Mouse (Mus musculus) thymus, adult 18-20 months (tissue): ENCODE measurements around the gene Gm20547.
"Not testable (repeated sequence)": the region's sequence is repeated elsewhere in the genome, so short reads cannot be mapped to it uniquely, and the experiment has no call there.

Source experiments
- DNase-seq, 2 experiments: peaks; one replicate each; pipeline ENCODE4 v3.0.0; 2022; ENCODE audit warnings: mixed read lengths in 2 of 2

The Gm20547 gene

DNA sequence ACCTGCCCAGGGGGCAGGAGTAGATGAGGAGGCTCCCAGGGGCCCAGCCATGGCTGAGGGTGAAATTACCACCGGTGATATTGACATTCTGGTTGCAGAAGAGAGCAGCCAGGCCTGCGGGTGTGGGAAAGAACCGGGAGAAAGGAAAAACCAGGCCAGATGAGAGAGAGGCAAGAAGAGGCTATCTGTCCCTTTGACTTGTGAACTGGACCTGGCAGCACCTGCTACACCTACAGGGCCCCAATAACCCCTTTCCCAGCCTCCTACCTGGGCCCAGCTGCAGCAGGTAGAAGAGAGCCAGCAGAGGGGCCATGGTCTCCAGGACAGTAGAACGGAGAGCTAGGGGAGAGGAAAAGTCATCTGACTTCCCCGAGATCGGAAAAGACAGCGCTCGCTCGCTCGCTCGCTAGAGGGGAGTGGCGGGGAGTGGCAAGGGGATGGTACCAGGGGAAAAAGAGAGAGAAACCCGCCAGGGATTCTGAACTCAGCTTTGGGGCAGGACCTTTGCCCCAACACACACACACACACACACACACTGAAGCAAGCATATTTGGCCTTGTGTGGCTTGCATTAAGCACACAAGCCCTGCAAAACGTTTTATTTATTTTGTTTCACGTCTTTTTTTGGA, at the start of gene Gm20547:
TSS of gene Gm20547 (minus strand) at position 360 of the 628 bp plus-strand sequence.
- no peak for DNase-seq

GRCm38 (mm10) chr17:34931061-34931734, 49.4 kb upstream of the Gm20547 start, which contains the start of gene Neu1:
Gene Neu1, plus strand, starts transcription at chr17:34931253.
- DNase-seq: peak; percentile 93 to 96

GRCm38 (mm10) chr17:34928841-34929240, 47.0 kb upstream of the Gm20547 start:
- no peak for DNase-seq

DNA sequence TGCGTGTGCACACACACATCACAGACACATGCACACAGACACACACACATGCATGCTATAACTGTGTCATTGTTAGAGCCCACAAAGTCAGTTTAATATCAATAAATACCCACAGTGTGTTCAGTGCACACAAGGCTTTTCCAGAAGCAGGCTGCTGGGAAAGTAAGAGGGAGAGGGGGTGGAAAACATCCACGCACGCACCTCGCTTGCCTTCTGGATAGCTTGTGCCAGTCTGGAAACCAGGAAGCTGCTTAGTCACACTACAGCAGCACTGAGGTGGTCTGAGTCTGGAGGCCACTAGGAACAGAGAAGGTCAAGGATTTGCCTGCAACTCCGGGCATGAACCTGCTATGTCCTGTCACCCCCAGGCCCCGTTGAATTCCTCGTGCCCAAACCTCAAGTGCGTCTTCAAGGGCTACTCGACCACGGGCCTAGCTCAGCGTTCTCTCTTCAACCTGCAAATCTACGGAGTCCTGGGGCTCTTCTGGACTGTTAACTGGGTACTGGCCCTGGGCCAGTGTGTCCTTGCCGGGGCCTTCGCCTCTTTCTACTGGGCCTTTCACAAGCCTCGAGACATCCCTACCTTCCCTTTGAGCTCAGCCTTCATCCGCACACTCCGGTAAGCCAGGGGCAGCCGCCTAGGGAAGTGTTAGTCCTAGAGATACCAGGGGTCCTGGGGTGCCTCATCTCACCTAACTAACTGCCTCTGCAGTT, 45.6 kb upstream of the Gm20547 start:
- DNase-seq: no peak

- DNase-seq: no peak
These were observed 42.4 kb upstream of the Gm20547 start for GRCm38 (mm10) chr17:34924258-34924657.

DNA sequence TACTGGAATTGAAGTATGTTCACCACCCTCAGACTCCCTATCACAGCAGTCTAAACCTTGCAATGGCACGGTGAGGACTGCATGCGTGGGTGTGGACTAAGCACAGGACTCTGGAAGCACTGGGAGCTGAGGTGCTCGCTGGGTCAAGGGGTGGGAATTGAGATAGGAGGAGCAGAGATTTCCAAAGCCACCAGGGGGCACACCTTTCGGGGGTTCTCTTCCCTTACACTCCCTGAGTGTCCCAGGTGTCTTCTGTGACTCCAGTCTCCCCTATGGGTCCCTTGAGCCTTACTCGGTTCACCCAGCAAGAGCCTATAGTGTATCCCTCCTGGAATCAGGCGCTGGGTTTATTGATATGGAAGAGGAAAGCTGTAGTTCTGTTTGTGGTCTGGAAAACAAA, 41.1 kb upstream of the Gm20547 start:
- no peak for DNase-seq

- no peak for DNase-seq
These were observed 35.3 kb upstream of the Gm20547 start for GRCm38 (mm10) chr17:34917188-34917587.

DNA sequence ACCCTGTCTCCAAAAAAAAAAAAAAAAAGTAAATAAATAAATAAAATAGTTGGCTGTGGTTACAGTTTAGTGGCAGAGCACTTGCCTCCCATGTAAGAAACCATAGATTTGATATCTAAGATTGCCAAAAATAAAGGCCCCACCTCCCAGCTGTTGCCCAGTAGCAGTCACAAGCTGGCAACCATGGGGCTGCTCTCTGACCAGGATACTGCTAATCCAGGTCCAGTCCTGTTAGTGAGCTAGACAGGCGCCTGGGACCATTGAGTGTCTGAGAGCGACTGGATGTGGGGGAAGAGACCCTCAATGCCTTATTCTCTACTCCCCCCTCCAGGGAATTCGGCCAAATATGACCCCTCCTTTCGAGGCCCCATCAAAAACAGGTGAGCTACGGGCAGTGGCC, 34.5 kb upstream of the Gm20547 start:
- no peak for DNase-seq

DNA sequence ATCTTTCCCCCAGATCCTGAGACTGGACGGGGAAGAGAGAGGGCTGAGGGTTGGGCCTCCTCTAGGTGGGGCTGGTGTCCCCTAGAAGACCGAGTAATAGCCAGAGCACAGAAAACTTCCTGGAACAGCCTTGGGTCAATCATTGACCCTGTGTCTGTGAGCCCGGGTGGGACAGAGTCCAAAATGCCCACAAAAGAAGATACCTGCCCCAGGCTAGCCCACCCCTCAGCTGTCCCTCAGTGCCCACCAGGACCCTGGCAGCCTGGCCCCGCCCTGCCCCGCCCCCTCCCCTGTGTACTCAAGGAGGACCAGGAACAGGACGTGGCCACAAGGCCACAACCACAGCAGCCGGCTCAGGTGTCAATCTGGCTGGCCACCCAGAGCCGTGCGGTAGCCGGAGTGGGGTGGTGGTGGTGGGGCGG, 33.6 kb upstream of the Gm20547 start:
- no peak for DNase-seq

GRCm38 (mm10) chr17:34913930-34914665, 32.3 kb upstream of the Gm20547 start, which contains the start of gene Slc44a4:
Gene Slc44a4, plus strand, starts transcription at chr17:34914466.
- DNase-seq: no peak

DNA sequence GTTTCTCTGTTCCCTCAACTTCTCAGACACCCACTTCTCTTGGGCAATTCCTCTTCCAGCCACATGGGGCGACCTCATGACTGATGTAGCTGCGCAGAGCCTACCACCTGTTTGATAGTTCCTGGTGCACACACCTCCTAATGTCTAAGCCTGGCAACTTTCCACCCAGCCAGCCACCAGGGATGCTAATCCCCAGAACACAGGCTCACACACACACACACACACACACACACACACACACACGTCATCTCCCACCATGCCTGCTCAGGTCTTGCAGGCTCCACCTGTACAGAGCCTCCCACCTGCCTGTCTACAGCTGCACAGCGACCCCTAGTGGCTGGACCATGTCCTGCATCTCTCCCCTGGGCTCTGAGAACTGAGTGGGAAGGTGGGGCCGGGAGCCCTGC, 30.1 kb upstream of the Gm20547 start:
- peak; percentile 57 to 69 for DNase-seq

- no peak for DNase-seq
These were observed 29.1 kb upstream of the Gm20547 start for GRCm38 (mm10) chr17:34910982-34911381.

- no peak for DNase-seq
These were observed 21.1 kb upstream of the Gm20547 start for GRCm38 (mm10) chr17:34902895-34903294.

DNA sequence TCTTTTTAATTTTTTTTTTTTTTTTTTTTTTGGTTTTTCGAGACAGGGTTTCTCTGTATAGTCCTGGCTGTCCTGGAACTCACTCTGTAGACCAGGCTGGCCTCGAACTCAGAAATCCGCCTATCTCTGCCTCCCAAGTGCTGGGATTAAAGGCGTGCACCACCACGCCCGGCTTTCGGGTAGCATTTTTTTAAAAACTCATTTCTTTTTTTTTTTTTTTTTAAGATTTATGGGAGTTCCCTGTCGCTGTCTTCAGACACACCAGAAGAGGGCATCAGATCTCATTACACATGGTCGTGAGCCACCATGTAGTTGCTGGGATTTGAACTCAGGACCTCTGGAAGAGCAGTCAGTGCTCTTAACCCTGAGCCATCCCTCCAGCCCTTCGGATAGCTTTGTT, 20.1 kb upstream of the Gm20547 start:
- not testable (repeated sequence) for DNase-seq

DNA sequence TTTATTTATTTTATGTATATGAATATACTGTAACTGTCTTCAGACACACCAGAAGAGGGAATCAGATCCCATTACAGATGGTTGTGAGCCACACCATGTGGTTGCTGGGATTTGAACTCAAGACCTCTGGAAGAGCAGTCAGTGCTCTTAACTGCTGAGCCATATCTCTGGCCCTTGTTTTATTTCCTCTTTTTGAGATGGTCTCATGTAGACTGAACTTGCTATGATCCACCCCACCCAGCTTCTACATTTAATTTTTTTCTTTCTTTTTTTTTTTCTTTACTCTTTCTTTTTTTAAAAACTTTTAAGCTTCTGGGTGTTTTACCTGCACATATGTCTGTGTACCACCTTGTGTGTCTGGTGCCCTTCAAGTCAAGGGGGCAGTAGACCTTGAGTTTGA, 19.0 kb upstream of the Gm20547 start:
- not testable (repeated sequence) for DNase-seq

GRCm38 (mm10) chr17:34899890-34900243, 18.0 kb upstream of the Gm20547 start:
- no peak for DNase-seq

GRCm38 (mm10) chr17:34899053-34899889, 17.4 kb upstream of the Gm20547 start:
- DNase-seq: peak; percentile 56

DNA sequence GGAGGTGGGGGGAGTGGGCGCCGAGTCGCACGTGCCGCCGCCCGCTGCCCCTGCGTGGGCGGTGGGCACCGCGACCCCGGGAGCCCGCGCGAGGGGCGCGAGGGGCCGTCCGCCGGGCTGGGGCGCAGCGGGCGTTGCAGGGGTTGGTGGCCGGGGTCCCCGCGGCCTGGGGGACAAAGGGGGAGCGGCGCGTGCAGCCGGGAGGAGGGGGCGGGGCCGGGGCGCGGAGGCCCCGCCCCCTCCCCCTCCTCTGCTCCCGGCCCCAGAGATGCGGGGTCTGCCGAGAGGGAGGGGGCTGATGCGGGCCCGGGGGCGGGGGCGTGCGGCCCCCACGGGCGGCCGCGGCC, 16.8 kb upstream of the Gm20547 start:
- no peak for DNase-seq

- DNase-seq: peak; percentile 63 to 68
These were observed 16.3 kb upstream of the Gm20547 start, which contains the start of the genes C2 and Ehmt2 for GRCm38 (mm10) chr17:34898160-34898586. Gene C2, minus strand, starts transcription at chr17:34898265. Gene Ehmt2, plus strand, starts transcription at chr17:34898469.

GRCm38 (mm10) chr17:34897373-34898159, 15.7 kb upstream of the Gm20547 start:
- no peak for DNase-seq

DNA sequence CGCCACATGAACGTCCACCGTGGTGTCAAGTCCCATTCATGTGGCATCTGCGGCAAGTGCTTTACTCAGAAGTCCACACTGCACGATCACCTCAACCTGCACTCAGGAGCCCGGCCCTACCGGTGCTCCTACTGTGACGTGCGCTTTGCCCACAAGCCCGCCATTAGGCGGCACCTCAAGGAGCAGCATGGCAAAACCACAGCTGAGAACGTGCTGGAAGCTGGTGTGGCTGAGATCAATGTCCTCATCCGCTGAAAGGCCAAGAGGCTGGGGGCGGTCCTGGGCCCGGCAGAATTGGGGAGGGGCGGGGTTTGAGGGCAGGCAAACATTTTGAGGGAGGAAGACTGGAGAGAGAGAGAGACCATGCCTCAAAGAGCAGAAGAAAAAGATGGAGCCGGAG, 14.5 kb upstream of the Gm20547 start:
- DNase-seq: no peak
